Mouse (Mus musculus) brain, adult 10 weeks (tissue): ENCODE results near the gene Clmp. TPM values are rescaled to one million over a fixed set of nuclear protein-coding genes. Genes with fewer than 3 reads are reported as not detected.

Experiments
- polyA plus RNA-seq: library from polyadenylated mRNA; stranded (reverse); fragments of 350-450 nt; fragmentation: Illumina TruSeq; extraction: RNeasy Lipid Tissue Mini Kit (QIAGEN cat#74804); gene quantifications from one replicate; pipeline ENCODE4 v1.2.3, GENCODE M21; 2015; ENCODE audit warnings: low read depth, low replicate concordance

The Clmp gene
- 15.5 TPM for polyA plus RNA-seq

DNA sequence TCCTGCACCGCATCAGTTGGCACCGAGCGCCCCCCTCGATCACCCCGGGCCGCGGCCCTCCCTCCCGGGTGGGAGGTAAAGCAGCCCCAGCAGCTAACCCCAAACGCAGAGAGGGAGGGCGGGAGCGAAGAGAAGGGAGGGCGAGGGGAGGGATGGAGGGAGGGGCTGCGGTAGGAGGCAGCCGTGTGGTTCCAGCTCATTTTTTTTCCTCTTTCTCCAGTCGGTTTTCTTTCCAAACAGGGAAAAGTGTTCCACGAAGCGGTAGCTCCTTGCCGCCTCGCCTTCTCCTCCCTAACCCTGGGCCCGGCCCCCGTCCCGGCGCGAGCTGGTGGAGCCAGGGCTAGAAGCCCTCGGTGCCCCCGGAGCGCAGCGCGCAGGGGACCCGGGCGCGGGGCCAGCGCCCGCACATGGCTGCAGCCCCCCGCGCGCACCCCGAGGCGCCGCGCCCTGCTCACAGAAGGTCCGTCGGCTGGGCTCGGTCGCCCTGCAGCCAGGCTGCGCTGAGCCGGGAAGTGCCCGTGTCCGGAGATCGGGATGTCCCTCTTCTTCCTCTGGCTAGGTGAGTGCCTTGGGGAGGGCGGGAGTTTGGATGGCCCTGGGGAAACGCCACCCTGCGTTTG is at the start of gene Clmp:
Gene Clmp (plus strand): TSS at position 162 of the 620 bp plus-strand sequence.

DNA sequence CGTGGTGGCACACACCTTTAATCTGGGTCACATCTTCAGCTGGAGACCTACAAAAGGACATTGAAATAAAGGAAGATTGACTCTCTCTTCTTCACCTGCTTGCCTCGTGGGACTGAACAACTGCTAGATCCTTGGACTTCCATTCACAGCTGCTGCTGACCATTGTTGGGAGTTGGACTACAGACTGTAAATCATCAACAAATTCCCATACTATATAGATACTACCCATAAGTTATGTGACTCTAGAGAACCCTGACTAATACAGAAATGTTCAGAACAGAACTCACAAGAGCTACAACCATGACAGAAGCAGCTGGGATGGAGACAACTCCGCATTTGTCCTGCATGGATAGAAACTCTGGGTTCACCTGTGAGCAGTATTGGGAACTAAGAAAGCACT is 15.4 kb upstream of the Clmp start, which contains the start of gene Gm21915:
Gene Gm21915 (plus strand): TSS at position 301 of the 400 bp plus-strand sequence.

GRCm38 (mm10) chr9:40800675-40801612 is 115.2 kb downstream of the Clmp start, which contains the start of gene Hspa8:
Hspa8 (plus strand) TSS chr9:40800984.

Other genes with a start within 250 kb of the Clmp start
- gene Gramd1b, start 154.6 kb upstream of the Clmp start, polyA plus RNA-seq = 95.4 TPM
- not detected for gene Gm21915, start 15.3 kb upstream of the Clmp start, polyA plus RNA-seq
- 2,612 TPM for gene Hspa8, start 115.0 kb downstream of the Clmp start, polyA plus RNA-seq
- not detected for gene Bsx, start 188.2 kb downstream of the Clmp start, polyA plus RNA-seq